Mouse (Mus musculus) liver, embryonic 13.5 days (tissue): ENCODE data around the gene Ubxn1. TPM values are rescaled to one million over a fixed set of nuclear protein-coding genes. Genes with fewer than 3 reads are reported as not detected.
"Not testable (repeated sequence)": the region's sequence is repeated elsewhere in the genome, so short reads cannot be mapped to it uniquely, and the experiment has no call there.

Experiments used
- ATAC-seq: fragments of 200-750 bp; cut with Nextera tagmentation; 2 replicates; pipeline ENCODE4 v1.8.0; 2017; ENCODE audit warnings: low read depth, mild to moderate bottlenecking, moderate number of reproducible peaks, moderate library complexity
- DNase-seq: peaks from one replicate; pipeline ENCODE4 v3.0.0; 2022
- H3K27ac ChIP-seq: fragments of 300-500 bp; sonication (generic); 2 replicates; pipeline ENCODE4 v1.5.1; 2015; ENCODE audit warnings: moderate library complexity, mild to moderate bottlenecking, inconsistent platforms
- H3K27me3 ChIP-seq: fragments of 300-500 bp; sonication (generic); 2 replicates; pipeline ENCODE4 v1.6.1; 2015; ENCODE audit warnings: mild to moderate bottlenecking, inconsistent platforms
- H3K36me3 ChIP-seq: fragments of 300-500 bp; sonication (generic); 2 replicates; pipeline ENCODE4 v1.6.1; 2015; ENCODE audit warnings: mild to moderate bottlenecking, inconsistent platforms
- H3K4me1 ChIP-seq: fragments of 300-500 bp; sonication (generic); replicated peaks from 2 replicates; pipeline ENCODE4 v1.6.1; 2015; ENCODE audit warnings: inconsistent platforms
- H3K4me2 ChIP-seq: fragments of 300-500 bp; sonication (generic); 2 replicates; pipeline ENCODE4 v1.6.1; 2015; ENCODE audit warnings: inconsistent platforms, mild to moderate bottlenecking, moderate library complexity
- H3K4me3 ChIP-seq: fragments of 300-500 bp; sonication (generic); replicated peaks from 2 replicates; pipeline ENCODE4 v1.5.1; 2015; ENCODE audit warnings: mild to moderate bottlenecking, inconsistent platforms
- H3K9ac ChIP-seq: fragments of 300-500 bp; sonication (generic); 2 replicates; pipeline ENCODE4 v1.6.1; 2015; ENCODE audit warnings: mild to moderate bottlenecking, inconsistent platforms
- H3K9me3 ChIP-seq: fragments of 300-500 bp; sonication (generic); replicated peaks from 2 replicates; pipeline ENCODE4 v1.6.1; 2016; ENCODE audit warnings: inconsistent platforms
- WGBS: fragments of 180-500 bp; shearing (Covaris S2); methylation state at CpG from one replicate; pipeline ENCODE4 v1.1.7; 2015; ENCODE audit not compliant: insufficient replicate concordance; 5-methylcytosine and 5-hydroxymethylcytosine counted together
- polyA plus RNA-seq: library from polyadenylated mRNA; unstranded; fragments of >200 nt; fragmentation: Nextera tagmentation; extraction: Ambion mirVana; gene quantifications from 2 replicates; pipeline ENCODE4 v1.2.1, GENCODE M21; 2015

Ubxn1 gene
- polyA plus RNA-seq, 1 experiment from 2014 or later: 112 TPM

DNA sequence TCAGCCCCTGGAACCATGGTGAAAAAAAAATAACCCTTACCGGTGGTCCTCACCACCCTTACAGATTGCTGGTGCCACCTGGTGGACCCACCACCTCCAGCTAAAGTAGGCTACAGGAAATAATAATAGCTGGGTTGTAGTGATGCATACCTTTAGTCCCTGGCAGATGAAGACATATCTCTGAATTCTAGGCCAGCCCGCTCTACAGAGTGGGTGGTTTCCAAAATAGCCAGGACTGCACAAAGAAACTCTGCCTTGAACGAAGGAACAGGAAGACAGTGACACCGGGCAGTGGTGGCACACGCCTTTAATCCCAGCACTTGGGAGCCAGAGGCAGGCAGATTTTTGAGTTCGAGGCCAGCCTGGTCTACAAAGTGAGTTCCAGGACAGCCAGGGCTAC is 7.0 kb upstream of the Ubxn1 start:
- H3K4me2 ChIP-seq: no peak overlapping the region
- WGBS: 73% methylated on average over 6 of the region's 6 CpGs
- no peak overlapping the region for H3K27ac ChIP-seq
- no peak for DNase-seq
- ATAC-seq: no peak
- no peaks in the 10 kb centered on the region for H3K9me3 ChIP-seq
- H3K9ac ChIP-seq: no peak overlapping the region
- no peaks in the 10 kb centered on the region for H3K27me3 ChIP-seq
- H3K36me3 ChIP-seq: no peaks in the 10 kb centered on the region
- 0 out of 2 replicates have a peak, but pooled peaks cover 8% of the 10 kb centered on the region for H3K4me1 ChIP-seq
- H3K4me3 ChIP-seq: no peak overlapping the region

DNA sequence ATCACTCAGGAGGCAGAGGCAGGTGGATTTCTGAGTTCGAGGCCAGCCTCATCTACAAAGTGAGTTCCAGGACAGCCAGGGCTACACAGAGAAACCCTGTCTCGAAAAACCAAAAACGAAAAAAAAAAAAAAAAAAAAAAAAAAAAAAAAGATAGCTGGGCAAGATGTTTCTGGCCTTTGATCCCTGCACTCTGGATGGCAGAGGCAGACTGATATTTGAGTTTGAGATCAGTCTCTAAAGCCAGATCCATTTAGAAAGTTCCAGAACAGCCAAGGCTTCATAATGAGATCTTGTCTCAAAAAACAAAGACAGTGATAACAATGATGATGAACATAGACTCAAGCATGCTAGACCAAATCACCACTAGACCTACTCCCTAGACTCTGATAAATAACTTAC is 915 bp upstream of the Ubxn1 start:
- not testable (repeated sequence) for H3K9me3 ChIP-seq, H3K27me3 ChIP-seq, ATAC-seq, DNase-seq
- Histone ChIP-seq H3K4me2 (peak overlapping the region; percentile 85), H3K4me1 (peaks cover 49% of the 10 kb centered on the region), H3K36me3 (peaks cover 25% of the 10 kb centered on the region), H3K4me3 (peak overlapping the region; percentile 99), H3K27ac (peak overlapping the region; percentile 92), H3K9ac (peak overlapping the region; percentile 98)
- 62% methylated on average over 3 of the region's 3 CpGs for WGBS

DNA sequence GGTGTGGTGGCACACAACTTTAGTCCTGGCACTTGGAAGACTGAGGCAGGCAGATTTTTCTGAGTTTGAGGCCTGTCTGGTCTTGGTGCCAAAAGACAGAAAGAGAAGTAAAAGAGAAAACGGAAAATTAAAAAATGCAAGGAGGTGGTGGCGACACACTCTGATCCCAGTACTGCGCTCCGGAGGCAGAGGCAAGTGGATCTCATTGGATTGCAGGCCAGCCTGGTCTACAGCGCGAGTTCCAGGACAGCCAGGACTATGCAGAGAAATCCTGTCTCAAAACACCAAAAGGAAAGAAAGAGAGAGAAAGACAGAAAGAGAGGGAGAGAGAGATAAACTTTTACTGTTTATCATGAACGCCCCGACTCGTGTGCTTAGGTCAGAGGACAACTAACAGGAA is 458 bp upstream of the Ubxn1 start:
- 21% methylated on average over 9 of the region's 9 CpGs for WGBS
- Histone ChIP-seq H3K4me1 (peaks cover 49% of the 10 kb centered on the region), H3K36me3 (peaks cover 29% of the 10 kb centered on the region), H3K9ac (peak overlapping the region; percentile 98), H3K4me2 (peak overlapping the region; percentile 85), H3K9me3 (no peaks in the 10 kb centered on the region), H3K27me3 (no peaks in the 10 kb centered on the region), H3K4me3 (peak overlapping the region; percentile 99), H3K27ac (peak overlapping the region; percentile 92)
- no peak for DNase-seq
- ATAC-seq: no peak; the same call in none of the 2 replicates

- 62% methylated on average over 10 of the region's 10 CpGs for WGBS
- no peak for DNase-seq
- Histone ChIP-seq H3K36me3 (peaks cover 42% of the 10 kb centered on the region), H3K4me2 (peak overlapping the region; percentile 85), H3K27ac (peak overlapping the region; percentile 92), H3K4me3 (peak overlapping the region; percentile 99), H3K27me3 (no peaks in the 10 kb centered on the region), H3K9ac (peak overlapping the region; percentile 98), H3K4me1 (peaks cover 49% of the 10 kb centered on the region), H3K9me3 (no peaks in the 10 kb centered on the region)
- ATAC-seq: no peak
These were observed 1.1 kb downstream of the Ubxn1 start for GRCm38 (mm10) chr19:8872266-8872840.

DNA sequence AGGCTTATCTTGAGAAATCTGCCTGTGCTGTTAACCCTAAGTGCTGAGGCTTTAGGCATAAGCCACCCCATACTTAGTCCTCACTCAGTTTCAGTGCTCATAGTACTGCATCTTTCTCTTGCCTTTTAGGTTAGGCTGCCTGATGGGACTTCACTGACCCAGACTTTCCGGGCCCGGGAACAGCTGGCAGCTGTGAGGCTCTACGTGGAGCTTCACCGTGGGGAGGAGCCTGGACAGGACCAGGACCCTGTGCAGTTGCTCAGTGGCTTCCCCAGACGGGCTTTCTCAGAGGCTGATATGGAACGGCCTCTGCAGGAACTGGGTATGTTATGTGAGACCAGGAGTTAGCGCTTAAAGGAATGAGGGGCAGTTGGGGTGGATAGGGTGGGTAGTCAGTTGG is 3.7 kb downstream of the Ubxn1 start:
- H3K36me3 ChIP-seq: peaks cover 44% of the 10 kb centered on the region

DNA sequence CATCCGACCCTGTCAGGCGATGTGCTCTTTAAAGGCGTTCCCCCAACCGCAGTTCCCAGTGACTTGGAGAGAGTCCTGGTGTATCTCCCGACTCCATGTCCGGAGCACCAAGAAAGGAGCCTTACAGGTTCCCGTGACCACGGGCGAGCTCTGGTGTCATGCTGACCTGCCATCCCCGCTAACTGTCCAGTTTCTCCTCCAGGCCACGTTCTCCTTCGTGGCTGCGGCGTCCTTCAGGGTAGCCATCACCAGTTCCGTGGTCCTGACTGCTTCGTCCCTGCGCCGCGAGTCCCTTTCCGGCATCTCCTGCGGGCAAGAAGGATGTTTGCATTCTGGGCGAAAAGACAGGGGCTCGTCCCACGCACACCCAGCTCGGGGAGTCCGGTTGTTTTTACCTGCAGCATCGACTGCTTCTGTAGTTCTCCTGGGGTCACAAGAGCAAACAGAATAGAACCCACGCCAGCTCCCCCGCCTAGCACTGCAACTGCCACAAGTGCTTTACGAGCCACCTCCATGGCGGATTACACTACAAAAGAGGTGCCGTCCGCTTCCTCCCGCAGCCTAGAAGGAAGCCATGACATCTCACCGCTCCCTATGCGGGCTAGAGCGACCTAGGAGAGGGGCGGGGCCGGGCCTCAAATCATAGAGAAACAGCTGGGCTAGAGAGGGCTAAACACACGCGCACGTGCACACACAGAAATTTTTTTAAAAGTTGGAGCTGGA is 9.2 kb downstream of the Ubxn1 start, which contains the start of gene Uqcc3:
TSS of gene Uqcc3 (minus strand) at position 613 of the 723 bp plus-strand sequence.
- H3K4me1 ChIP-seq: peaks cover 18% of the 10 kb centered on the region
- H3K9me3 ChIP-seq: no peaks in the 10 kb centered on the region
- peaks cover 19% of the 10 kb centered on the region for H3K36me3 ChIP-seq
- H3K4me2 ChIP-seq: peak within 1 kb of the TSS; percentile 89
- H3K27me3 ChIP-seq: no peaks in the 10 kb centered on the region
- WGBS: under 1% methylated on average over 42 of the region's 42 CpGs
- ATAC-seq: peak; percentile 97
- DNase-seq: peak; percentile 83
- H3K9ac ChIP-seq: peak within 1 kb of the TSS; percentile 90
- H3K4me3 ChIP-seq: peak within 1 kb of the TSS; percentile 91
- H3K27ac ChIP-seq: peak within 1 kb of the TSS; percentile 84

More for the DNA sequence above, 3.7 kb downstream of the Ubxn1 start:
- H3K9ac ChIP-seq: no peak overlapping the region; the same call in 1 of the 2 replicates
- no peak for ATAC-seq
- 86% methylated on average over 7 of the region's 7 CpGs for WGBS
- H3K4me1 ChIP-seq: peaks cover 48% of the 10 kb centered on the region
- H3K27me3 ChIP-seq: no peaks in the 10 kb centered on the region
- no peak overlapping the region for H3K4me2 ChIP-seq
- H3K27ac ChIP-seq: 0 out of 2 replicates have a peak overlapping the region, but pooled peaks have one; percentile 1
- no peak overlapping the region for H3K4me3 ChIP-seq
- DNase-seq: no peak
- H3K9me3 ChIP-seq: no peaks in the 10 kb centered on the region

DNA sequence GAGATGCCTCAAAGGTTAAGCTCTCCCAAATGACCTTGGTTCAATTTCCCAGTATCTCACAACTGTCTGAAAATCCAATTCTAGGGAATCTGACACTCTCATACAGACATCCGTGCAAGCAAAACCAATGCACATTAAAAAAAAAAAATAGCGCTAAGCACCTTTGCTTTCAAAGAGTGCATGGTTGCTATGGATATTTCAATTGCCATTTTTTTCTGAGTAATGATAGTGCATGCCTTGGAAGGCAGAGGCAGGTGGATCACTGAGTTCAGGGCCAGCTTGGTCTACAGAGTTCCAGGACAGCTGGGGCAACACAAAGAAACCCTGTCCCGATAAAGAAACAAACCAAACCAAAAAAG is 9.7 kb downstream of the Ubxn1 start:
- H3K4me2 ChIP-seq: peak overlapping the region; percentile 89
- H3K36me3 ChIP-seq: peaks cover 13% of the 10 kb centered on the region
- no peaks in the 10 kb centered on the region for H3K9me3 ChIP-seq
- ATAC-seq: no peak; the same call in 1 of the 2 replicates
- H3K27ac ChIP-seq: no peak overlapping the region
- peaks cover 18% of the 10 kb centered on the region for H3K4me1 ChIP-seq
- H3K4me3 ChIP-seq: peak overlapping the region; percentile 91
- peak overlapping the region; percentile 90 for H3K9ac ChIP-seq
- DNase-seq: no peak
- 11% methylated on average over 3 of the region's 3 CpGs for WGBS
- H3K27me3 ChIP-seq: no peaks in the 10 kb centered on the region

DNA sequence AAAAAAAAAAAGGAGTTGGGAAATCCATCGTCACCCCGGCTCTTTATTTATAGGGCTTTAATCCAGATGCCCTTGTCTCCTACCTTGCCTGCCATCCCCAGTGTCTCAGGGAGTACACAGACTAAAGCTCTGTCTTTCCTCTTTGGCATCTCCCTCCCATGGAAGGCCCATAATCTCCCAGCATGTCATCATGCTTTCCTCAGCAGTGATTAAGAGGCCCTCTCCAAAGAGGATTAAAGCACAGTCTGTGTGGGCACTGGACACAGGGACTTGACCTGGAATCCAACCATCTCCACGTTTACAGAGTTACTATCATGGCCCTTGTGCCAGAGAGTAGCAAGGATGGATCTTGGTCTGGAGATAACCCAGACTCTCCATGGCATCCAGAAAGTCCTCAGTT is 12.3 kb downstream of the Ubxn1 start, which contains the start of the genes Lbhd1 and Gm49403:
TSS of gene Lbhd1 (plus strand) at position 117 of the 400 bp plus-strand sequence.
TSS of gene Gm49403 (plus strand) at position 315 of the 400 bp plus-strand sequence.
- no peaks in the 10 kb centered on the region for H3K9me3 ChIP-seq
- no peaks in the 10 kb centered on the region for H3K36me3 ChIP-seq
- ATAC-seq (no peak), DNase-seq (no peak)
- no peak within 1 kb of the TSS for H3K27ac ChIP-seq
- no peak within 1 kb of the TSS for H3K9ac ChIP-seq
- peaks cover 35% of the 10 kb centered on the region for H3K4me1 ChIP-seq
- H3K4me3 ChIP-seq: no peak within 1 kb of the TSS
- H3K27me3 ChIP-seq: no peaks in the 10 kb centered on the region
- WGBS: 69% methylated on average over 3 of the region's 3 CpGs
- H3K4me2 ChIP-seq: no peak within 1 kb of the TSS

DNA sequence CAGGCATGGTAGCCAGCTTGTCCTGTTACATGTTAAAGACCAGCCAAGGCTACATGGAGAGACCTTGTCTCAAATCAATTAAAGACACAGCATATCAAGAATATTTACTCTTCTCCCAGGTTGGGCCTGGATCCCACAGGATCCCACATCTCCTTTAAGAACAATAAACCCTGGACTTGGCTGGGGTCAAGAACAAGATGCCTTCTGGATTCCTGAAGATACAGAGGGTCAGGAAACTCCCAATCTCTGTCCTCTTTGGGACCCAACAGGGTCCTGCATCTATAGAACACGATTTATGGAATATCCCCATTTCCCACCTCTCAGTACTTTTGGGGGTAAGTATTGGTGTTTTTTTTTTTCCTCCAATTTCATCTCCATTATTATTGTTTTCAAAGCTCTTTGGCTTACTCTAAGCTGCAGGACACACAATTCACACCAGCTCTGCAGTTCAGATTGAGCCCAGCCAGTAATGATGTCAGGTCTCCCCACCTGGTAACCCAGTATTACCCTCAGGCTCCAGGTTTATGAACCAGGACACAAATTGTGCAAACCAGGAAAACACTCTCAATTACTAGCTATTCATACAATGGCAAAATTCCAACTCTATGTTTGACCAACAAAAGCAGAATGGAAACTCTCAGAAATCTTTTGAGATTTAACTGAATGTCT is 15.8 kb downstream of the Ubxn1 start:
- peaks cover 43% of the 10 kb centered on the region for H3K4me1 ChIP-seq
- peak overlapping the region; percentile 84 for H3K4me2 ChIP-seq
- no peak for DNase-seq
- no peak for ATAC-seq
- H3K9ac ChIP-seq: peak overlapping the region; percentile 83
- peaks cover 19% of the 10 kb centered on the region for H3K36me3 ChIP-seq
- H3K27ac ChIP-seq: peak overlapping the region; percentile 89
- no peaks in the 10 kb centered on the region for H3K27me3 ChIP-seq
- H3K9me3 ChIP-seq: no peaks in the 10 kb centered on the region
- 50% methylated on average over 1 of the region's 1 CpGs for WGBS
- peak overlapping the region; percentile 73 for H3K4me3 ChIP-seq

GRCm38 (mm10) chr19:8887585-8888463 is 16.5 kb downstream of the Ubxn1 start:
- Histone ChIP-seq H3K4me3 (peak overlapping the region; percentile 73), H3K27me3 (no peaks in the 10 kb centered on the region), H3K9ac (peak overlapping the region; percentile 83), H3K9me3 (no peaks in the 10 kb centered on the region), H3K36me3 (peaks cover 19% of the 10 kb centered on the region), H3K4me2 (peak overlapping the region; percentile 84), H3K4me1 (peaks cover 49% of the 10 kb centered on the region), H3K27ac (peak overlapping the region; percentile 89)
- ATAC-seq (no peak), DNase-seq (no peak)
- WGBS: 7% methylated on average over 19 of the region's 19 CpGs
